Mouse (Mus musculus) forebrain, embryonic 12.5 days (tissue): Measurements from ENCODE around the gene Zfp784. TPM values are rescaled to one million over a fixed set of nuclear protein-coding genes. Genes with fewer than 3 reads are reported as not detected.
"Not testable (repeated sequence)": the region's sequence is repeated elsewhere in the genome, so short reads cannot be mapped to it uniquely, and the experiment has no call there.

ENCODE experiments used
- ATAC-seq: fragments of 200-750 bp; cut with Nextera tagmentation; 2 replicates; pipeline ENCODE4 v1.8.0; 2017; ENCODE audit warnings: moderate TSS enrichment; ENCODE audit not compliant: low FRiP score
- H3K27ac ChIP-seq: fragments of 300-500 bp; sonication (generic); 2 replicates; pipeline ENCODE4 v1.5.1; 2016; ENCODE audit warnings: mild to moderate bottlenecking
- H3K27me3 ChIP-seq: fragments of 300-500 bp; sonication (generic); 2 replicates; pipeline ENCODE4 v1.6.1; 2016; ENCODE audit warnings: mild to moderate bottlenecking
- H3K36me3 ChIP-seq: fragments of 300-500 bp; sonication (generic); replicated peaks from 2 replicates; pipeline ENCODE4 v1.6.1; 2016; ENCODE audit warnings: mild to moderate bottlenecking
- H3K4me1 ChIP-seq: fragments of 300-500 bp; sonication (generic); 2 replicates; pipeline ENCODE4 v1.6.1; 2016
- H3K4me2 ChIP-seq: fragments of 300-500 bp; sonication (generic); 2 replicates; pipeline ENCODE4 v1.6.1; 2016; ENCODE audit warnings: mild to moderate bottlenecking, moderate library complexity
- H3K4me3 ChIP-seq: fragments of 300-500 bp; sonication (generic); replicated peaks from 2 replicates; pipeline ENCODE4 v1.5.1; 2016; ENCODE audit warnings: mild to moderate bottlenecking
- H3K9ac ChIP-seq: fragments of 300-500 bp; sonication (generic); 2 replicates; pipeline ENCODE4 v1.6.1; 2016; ENCODE audit warnings: mild to moderate bottlenecking
- H3K9me3 ChIP-seq: fragments of 300-500 bp; sonication (generic); 2 replicates; pipeline ENCODE4 v1.6.1; 2016
- WGBS: fragments of 180-500 bp; shearing (Covaris S2); methylation state at CpG from one replicate; pipeline ENCODE4 v1.1.7; 2016; 5-methylcytosine and 5-hydroxymethylcytosine counted together
- polyA plus RNA-seq: library from polyadenylated mRNA; unstranded; fragments of >200 nt; fragmentation: Nextera tagmentation; extraction: Ambion mirVana; gene quantifications from 2 replicates; pipeline ENCODE4 v1.2.1, GENCODE M21; 2016

The Zfp784 gene
- polyA plus RNA-seq = 4.0 and 4.5 TPM in 2 replicates

DNA sequence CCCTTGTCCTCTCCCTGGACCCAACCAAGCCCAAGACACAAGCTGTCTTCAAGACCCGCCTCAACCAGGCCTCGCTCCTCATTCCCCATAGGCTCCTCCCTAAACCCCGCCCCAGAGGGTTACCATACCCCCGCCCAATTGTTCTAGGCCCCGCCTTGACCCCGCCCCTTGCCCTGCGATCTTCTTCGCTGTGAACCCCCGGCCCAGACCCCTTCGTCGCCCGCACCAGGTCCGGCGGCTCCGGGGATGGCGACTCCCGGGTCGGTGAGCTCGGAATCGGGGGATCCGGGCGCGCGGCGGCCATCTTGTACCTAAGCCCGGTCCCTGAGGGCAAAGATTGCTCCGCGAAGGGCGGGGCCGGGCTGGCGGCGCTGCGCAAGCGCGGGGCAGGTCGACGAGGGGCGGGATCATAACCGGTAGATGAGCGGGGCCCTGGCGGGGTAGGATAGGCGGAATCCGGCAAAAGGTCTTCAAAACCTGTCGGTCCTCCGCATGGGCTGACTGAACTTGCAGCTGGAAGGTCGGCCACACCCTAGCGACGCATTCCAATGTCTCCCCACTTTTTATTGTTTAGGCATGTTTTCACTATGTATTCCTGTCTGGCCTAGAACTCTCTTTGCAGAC is at the start of gene Zfp784:
Gene Zfp784 (minus strand): TSS at position 338 of the 624 bp plus-strand sequence.
- ATAC-seq = peak; percentile 96
- under 1% methylated on average over 48 of the region's 48 CpGs for WGBS

DNA sequence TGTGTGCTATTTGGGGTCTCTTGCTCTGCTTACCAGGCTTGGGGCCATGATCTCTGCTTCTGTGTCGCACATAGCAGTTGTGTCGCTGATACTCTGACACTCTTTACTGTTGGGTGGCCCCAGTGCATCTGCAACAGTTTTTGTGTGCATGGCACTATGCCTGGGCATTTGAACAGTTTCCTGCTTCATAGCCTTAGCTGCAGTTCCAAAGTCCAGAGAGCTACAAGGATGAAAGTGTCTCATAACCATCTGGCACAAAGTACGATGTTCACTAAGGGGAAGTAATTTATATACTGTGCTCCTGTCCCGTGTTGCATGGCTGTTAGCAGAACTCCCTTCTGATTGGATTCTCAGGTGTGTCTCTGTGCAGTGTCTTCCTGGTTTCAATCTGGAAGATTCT is 49.6 kb upstream of the Zfp784 start:
- ATAC-seq = no peak
- Histone ChIP-seq H3K4me3 (no peak overlapping the region), H3K27me3 (no peaks in the 10 kb centered on the region), H3K27ac (no peak overlapping the region), H3K4me2 (no peak overlapping the region), H3K4me1 (no peaks in the 10 kb centered on the region; the same call in 1 of the 2 replicates), H3K9ac (no peak overlapping the region), H3K36me3 (peaks cover 70% of the 10 kb centered on the region), H3K9me3 (no peaks in the 10 kb centered on the region)
- 91% methylated on average over 4 of the region's 4 CpGs for WGBS

More for the DNA sequence above, at the start of gene Zfp784:
- Histone ChIP-seq H3K27ac (peak within 1 kb of the TSS; percentile 98), H3K4me3 (peak within 1 kb of the TSS; percentile 66), H3K4me1 (peaks cover 21% of the 10 kb centered on the region), H3K36me3 (peaks cover 39% of the 10 kb centered on the region), H3K9me3 (no peaks in the 10 kb centered on the region), H3K4me2 (peak within 1 kb of the TSS; percentile 54), H3K9ac (peak within 1 kb of the TSS; percentile 74), H3K27me3 (no peaks in the 10 kb centered on the region)

DNA sequence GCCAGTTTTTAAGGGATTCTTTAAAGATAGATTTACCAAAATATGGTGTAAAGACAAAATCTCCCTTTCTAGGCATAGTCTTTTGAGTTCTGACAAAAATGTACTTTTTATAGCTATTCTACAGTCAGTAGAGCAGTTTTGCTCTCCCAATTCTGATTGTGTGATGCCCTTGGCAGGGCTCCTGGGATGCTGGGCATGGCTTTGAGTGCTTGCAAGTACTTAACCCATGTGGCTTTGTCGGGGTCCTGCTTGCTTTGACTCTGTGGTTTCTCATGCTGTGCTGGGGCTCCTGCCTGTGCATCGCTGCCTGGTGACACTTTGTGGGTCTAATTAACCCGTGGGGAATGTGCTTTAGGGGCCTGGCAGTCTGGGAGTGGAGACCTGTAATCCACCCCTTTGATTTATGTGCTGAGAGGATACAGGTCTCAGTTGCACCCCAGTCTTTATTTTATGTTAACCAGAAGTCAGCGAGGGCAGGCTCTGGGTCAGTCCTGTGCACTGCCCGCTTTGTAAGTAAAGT is 48.7 kb upstream of the Zfp784 start:
- WGBS = 80% methylated on average over 5 of the region's 5 CpGs
- Histone ChIP-seq H3K36me3 (peaks cover 67% of the 10 kb centered on the region), H3K9me3 (no peaks in the 10 kb centered on the region), H3K9ac (no peak overlapping the region), H3K4me1 (peaks cover 2% of the 10 kb centered on the region), H3K4me3 (no peak overlapping the region), H3K27ac (no peak overlapping the region), H3K27me3 (no peaks in the 10 kb centered on the region), H3K4me2 (no peak overlapping the region)
- ATAC-seq = no peak

DNA sequence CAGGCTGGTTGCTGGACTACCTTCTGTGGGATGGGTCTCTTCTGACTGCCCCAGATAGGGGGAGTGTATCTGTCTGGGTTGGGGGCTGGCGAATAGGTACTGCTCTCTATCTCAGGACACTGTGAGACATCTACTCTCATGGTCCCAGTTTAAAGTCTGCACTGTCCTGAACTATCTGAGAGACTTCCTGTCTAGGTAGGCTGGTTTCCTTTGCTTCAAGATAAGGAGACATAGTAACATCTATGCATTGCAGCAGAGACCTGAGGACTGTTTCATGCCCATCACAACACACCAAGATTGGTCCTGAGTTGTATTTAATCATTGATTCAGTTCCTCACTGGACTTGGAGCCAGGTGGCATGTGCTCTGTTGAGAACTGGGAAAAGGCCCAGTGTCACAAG is 47.3 kb upstream of the Zfp784 start:
- Histone ChIP-seq H3K4me1 (peaks cover 16% of the 10 kb centered on the region), H3K4me3 (no peak overlapping the region), H3K36me3 (peaks cover 55% of the 10 kb centered on the region), H3K9ac (no peak overlapping the region), H3K9me3 (no peaks in the 10 kb centered on the region), H3K4me2 (no peak overlapping the region), H3K27ac (no peak overlapping the region), H3K27me3 (no peaks in the 10 kb centered on the region)
- 100% methylated on average over 1 of the region's 1 CpGs for WGBS
- no peak for ATAC-seq

DNA sequence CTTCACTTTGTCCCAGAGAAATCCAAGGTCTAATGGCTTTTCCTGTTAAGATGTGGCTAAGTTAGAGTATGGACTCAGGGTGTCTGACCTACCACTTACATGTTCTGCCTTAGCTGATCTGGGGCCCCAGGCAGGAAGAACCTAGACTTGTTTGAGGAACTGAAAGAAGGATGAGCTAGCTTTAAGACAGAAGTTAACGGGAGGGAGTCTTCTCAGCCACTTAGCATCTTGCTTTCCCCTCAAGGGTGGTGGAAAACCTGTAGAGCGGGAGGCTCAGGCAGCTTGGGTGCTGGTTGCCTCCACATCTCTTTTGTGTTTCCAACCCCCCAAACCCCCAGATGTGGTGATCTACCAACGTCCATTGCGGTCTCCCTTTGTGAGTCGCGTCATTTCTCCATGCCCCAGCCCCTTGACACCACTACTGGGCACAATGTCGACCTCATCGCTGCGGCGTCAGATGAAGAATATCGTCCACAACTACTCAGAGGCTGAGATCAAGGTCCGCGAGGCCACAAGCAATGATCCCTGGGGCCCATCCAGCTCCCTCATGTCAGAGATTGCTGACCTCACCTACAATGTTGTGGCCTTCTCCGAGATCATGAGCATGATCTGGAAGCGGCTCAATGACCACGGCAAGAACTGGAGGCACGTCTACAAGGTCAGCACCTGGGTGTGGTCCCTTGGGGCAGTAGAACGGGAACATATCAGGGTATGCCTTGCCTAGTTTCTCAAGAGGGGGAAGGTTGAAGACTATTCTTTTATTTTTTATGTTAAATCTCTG is 45.3 kb upstream of the Zfp784 start:
- H3K27me3 ChIP-seq = no peaks in the 10 kb centered on the region

DNA sequence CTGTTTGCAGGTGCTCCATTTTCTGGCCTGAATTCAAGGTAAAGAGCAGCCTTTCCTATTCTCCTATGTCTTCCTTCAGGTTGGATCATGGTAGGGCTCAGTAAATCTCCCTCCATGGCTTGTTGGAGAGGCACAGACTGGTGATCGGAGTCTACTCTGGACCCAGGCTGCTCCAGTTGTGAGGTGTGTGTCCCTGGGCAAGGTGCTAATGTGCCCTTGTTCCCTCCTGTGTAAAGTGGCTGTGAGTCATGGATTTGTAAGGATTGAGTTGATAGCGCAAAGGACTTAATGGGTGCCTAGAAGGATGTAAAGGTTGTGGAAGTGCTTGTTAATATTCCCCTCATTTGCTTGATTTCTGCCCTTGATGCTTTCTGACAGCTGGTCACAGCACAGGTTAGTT is 43.7 kb upstream of the Zfp784 start:
- Histone ChIP-seq H3K27ac (no peak overlapping the region), H3K4me3 (no peak overlapping the region), H3K36me3 (peaks cover 56% of the 10 kb centered on the region), H3K4me2 (no peak overlapping the region), H3K4me1 (peaks cover 16% of the 10 kb centered on the region), H3K27me3 (no peaks in the 10 kb centered on the region), H3K9ac (no peak overlapping the region), H3K9me3 (no peaks in the 10 kb centered on the region)
- ATAC-seq = no peak
- WGBS = 98% methylated on average over 2 of the region's 2 CpGs

More for the DNA sequence above, 45.3 kb upstream of the Zfp784 start:
- Histone ChIP-seq H3K4me2 (no peak overlapping the region), H3K9me3 (no peaks in the 10 kb centered on the region), H3K9ac (no peak overlapping the region), H3K36me3 (peaks cover 51% of the 10 kb centered on the region), H3K4me3 (no peak overlapping the region), H3K27ac (no peak overlapping the region), H3K4me1 (peaks cover 16% of the 10 kb centered on the region)
- 91% methylated on average over 18 of the region's 18 CpGs for WGBS
- no peak for ATAC-seq

DNA sequence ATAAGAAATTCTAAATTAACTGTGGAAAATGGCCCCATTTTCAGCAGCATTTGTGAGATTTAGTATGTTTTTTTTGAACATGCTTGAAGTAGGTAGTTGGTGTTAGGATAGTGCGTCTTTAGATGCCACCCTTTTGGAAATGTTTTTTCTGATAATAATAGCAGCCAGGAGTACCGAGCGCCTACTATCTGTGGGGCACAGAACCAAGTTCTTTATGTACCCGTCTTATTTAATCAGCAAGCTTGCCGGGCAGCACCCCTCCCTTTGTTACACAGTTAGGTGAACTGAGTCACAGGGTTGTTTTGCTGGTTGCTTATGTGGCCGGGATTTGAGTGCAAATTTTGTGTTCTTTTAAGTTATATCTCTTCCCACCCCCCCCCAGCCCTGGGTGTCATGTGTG is 43.0 kb upstream of the Zfp784 start:
- peaks cover 60% of the 10 kb centered on the region for H3K36me3 ChIP-seq
- H3K27me3 ChIP-seq = no peaks in the 10 kb centered on the region
- no peak overlapping the region for H3K27ac ChIP-seq
- peaks cover 16% of the 10 kb centered on the region for H3K4me1 ChIP-seq
- H3K9ac ChIP-seq = peak overlapping the region; percentile 94; the same call in 1 of the 2 replicates
- H3K4me2 ChIP-seq = peak overlapping the region; percentile 92
- peak overlapping the region; percentile 94 for H3K4me3 ChIP-seq
- no peaks in the 10 kb centered on the region for H3K9me3 ChIP-seq
- no peak for ATAC-seq
- WGBS = 78% methylated on average over 6 of the region's 6 CpGs

DNA sequence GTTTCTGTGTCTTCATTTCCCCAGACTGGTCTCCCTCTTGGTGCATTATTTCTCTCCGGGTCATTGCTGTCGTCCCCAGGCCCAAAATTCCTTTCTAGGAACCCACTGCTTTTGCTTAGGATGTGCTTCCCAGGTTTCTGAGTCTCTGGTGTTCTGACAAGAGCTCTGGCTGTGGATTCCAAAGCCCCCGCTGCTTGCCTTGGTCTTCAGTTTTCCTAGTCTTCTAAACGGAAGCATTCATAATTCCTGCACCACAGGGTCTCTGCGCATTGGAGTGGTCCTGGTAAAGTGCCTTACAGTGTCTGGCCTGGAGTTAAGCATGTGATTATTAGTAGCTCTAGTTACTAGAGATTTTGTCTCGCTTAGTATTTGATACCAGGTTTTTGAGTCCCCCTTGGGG is 42.6 kb upstream of the Zfp784 start:
- H3K9ac ChIP-seq = peak overlapping the region; percentile 94
- H3K4me3 ChIP-seq = peak overlapping the region; percentile 94
- ATAC-seq = no peak
- 20% methylated on average over 6 of the region's 6 CpGs for WGBS
- H3K4me2 ChIP-seq = peak overlapping the region; percentile 92
- H3K27ac ChIP-seq = peak overlapping the region; percentile 90; the same call in 1 of the 2 replicates
- H3K4me1 ChIP-seq = peaks cover 16% of the 10 kb centered on the region
- no peaks in the 10 kb centered on the region for H3K27me3 ChIP-seq
- no peaks in the 10 kb centered on the region for H3K9me3 ChIP-seq
- H3K36me3 ChIP-seq = peaks cover 59% of the 10 kb centered on the region

DNA sequence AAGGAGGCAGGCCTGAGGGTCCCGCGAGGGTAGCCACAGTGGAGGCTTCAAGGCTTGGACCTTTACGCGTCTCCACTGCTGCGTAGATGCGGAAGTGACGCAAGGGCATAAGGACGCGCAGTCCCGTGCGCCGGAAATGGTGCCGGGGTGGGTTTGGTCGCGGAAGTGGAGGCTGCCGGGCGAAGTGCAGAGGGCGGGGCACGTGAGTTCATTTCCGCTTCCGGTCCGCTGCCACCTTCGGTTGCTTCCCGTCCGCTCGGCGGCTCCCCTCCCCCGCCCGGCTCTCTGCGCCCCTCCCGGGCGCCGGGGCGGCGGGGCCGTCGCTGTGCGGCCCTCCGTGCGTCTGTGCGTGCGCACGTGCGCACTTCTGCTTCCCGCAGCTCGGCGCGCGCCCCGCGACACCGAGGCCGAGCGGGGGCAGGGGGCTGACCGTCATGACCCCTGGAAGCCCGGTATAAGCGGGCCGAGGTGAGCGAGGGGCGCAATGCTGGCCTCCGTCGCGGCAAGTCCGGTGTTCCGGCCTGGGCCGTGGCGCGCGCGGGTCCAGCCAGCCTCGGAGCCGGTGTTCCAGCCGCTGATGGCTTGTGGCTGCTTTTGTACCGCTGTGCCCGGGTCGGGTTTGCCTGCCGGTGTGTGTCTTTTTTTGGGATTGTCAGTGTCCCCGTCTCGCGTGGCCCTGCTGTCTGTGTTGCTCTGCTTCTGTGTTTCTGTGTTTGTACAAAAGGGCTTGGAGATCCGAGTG is 41.9 kb upstream of the Zfp784 start, which contains the start of gene Epn1:
Gene Epn1 (plus strand): TSS at position 226 of the 742 bp plus-strand sequence.
- WGBS = under 1% methylated on average over 81 of the region's 81 CpGs
- H3K36me3 ChIP-seq = peaks cover 60% of the 10 kb centered on the region
- H3K9ac ChIP-seq = peak within 1 kb of the TSS; percentile 94
- peak; percentile 98 for ATAC-seq
- H3K9me3 ChIP-seq = no peaks in the 10 kb centered on the region
- peak within 1 kb of the TSS; percentile 90 for H3K27ac ChIP-seq
- peak within 1 kb of the TSS; percentile 94 for H3K4me3 ChIP-seq
- peaks cover 16% of the 10 kb centered on the region for H3K4me1 ChIP-seq
- peak within 1 kb of the TSS; percentile 92 for H3K4me2 ChIP-seq
- no peaks in the 10 kb centered on the region for H3K27me3 ChIP-seq

DNA sequence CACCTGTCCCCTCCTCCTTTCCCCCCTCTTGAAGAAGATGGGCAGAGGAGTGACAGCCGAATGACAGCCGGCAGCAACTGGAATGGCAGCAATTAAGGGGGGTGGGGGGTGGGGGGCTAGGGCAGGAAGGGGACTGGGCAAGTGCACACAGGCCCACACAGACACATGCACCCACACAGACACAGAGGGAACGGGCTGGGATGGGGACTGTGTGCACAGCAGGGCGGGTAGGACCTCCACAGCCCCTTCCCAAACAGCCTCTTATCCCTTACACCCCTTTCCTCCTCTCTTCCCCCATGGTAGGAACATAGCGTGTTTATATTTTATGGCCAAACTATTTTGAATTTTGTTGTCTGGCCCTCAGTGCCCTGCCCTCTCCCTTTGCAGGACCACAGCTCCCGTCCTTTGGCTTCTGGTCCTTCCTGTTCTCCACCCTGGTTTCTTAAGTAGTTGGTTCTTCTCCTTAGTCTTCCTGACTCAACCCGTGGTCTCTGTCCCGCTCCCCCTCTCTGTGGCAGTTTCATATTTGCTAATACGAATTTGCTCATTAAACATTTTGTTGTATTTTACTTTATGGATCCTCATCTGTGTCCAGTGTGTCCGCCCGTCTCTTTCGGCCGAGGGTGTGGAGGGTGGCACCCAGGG is 41.2 kb upstream of the Zfp784 start:
- H3K4me1 ChIP-seq = peaks cover 16% of the 10 kb centered on the region
- not testable (repeated sequence) for H3K9ac ChIP-seq, H3K9me3 ChIP-seq, H3K27me3 ChIP-seq
- H3K4me2 ChIP-seq = peak overlapping the region; percentile 92
- WGBS = 49% methylated on average over 9 of the region's 13 CpGs
- H3K27ac ChIP-seq = peak overlapping the region; percentile 90
- peaks cover 61% of the 10 kb centered on the region for H3K36me3 ChIP-seq
- ATAC-seq = peak; percentile 37
- peak overlapping the region; percentile 94 for H3K4me3 ChIP-seq

DNA sequence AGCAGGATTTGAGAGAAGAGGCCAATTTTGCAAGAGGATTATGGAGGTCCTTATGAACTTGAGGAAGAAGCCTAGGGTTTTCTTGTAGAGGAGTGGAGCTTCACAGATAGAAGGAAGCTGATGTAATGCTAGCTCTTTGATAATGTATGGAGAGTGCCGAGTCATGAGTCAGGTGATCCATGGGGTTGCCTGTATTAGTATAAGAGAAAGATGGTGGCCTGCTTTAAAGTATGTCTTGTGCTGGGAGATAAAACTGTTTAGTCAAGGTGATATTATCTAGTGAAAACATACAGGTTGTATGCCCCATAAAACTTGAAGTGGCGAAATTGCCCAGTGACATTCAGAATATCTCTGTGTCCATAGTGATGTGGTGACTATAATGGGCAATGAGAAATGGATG is 38.7 kb upstream of the Zfp784 start:
- H3K36me3 ChIP-seq = peaks cover 68% of the 10 kb centered on the region
- 93% methylated on average over 2 of the region's 2 CpGs for WGBS
- no peak overlapping the region for H3K9ac ChIP-seq
- no peak overlapping the region for H3K4me2 ChIP-seq
- H3K27ac ChIP-seq = no peak overlapping the region
- H3K27me3 ChIP-seq = no peaks in the 10 kb centered on the region
- peaks cover 14% of the 10 kb centered on the region for H3K4me1 ChIP-seq
- ATAC-seq = no peak
- H3K9me3 ChIP-seq = no peaks in the 10 kb centered on the region
- no peak overlapping the region for H3K4me3 ChIP-seq
